Mouse (Mus musculus): ENCODE measurements around the gene Morc4.

Gene Morc4

DNA sequence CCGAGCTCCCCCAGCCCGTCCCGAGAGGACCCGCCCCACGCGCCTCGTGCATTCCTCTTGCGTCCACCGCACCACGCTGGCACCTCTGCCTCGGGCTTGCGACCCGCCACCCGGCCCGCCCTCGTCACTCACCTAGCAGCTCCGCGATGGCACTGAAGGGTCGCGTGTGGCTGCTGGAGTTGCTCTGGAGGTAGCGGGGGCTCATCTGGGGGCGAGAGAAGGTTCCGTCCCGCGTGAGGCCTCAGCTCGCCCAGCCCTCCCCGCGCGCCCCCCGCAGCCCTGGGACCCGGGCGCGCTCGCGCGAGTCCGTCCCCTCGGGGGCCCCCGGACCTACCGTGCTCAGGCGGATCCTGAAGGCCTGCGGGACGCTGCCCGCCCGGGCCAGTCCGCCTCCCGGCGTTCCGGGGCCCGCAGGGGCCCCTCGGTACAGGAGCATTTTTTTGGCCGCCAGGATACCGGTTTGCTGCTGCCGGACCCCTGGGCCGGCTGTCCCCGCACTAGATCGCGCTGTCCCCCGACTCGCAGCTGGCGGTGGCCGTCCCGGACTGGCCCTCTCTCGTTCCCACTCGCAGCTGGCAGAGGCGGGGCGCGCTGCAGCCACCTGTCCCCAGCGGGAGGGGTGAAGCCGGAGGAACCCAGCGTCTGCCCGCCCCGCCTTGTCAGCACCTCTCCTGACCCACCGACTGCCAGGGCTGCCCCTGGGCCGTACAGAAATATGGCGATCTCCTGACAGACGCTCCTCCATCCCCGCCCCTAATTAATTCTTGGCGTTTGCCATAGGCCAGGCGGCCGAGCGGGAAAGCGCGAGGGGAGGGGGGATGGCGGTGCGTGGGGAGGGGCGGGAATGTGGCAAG lies at the start of gene Morc4:
Gene Morc4 (minus strand): TSS at position 740 of the 854 bp plus-strand sequence.
- peak; percentile 55 to 73 for DNase-seq

DNA sequence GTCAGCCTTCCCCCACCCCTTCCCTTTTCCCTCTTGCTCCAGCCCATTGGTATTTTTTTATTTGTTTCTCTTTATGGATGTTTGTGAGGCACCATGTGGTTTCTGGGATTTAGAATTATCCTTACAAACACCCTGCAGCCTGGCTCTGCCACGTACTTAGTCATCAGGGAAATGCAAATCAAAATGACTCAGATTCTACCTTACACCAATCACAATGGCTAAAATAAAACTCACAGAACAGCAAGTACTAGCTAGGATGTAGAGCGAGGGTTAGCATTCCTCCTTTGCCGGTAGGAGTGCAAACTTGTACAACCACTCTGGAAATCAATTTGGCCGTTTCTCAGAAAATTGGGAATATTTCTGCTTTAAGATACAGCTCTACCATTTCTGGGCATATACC lies 49.1 kb upstream of the Morc4 start:
- DNase-seq, result no peak

DNA sequence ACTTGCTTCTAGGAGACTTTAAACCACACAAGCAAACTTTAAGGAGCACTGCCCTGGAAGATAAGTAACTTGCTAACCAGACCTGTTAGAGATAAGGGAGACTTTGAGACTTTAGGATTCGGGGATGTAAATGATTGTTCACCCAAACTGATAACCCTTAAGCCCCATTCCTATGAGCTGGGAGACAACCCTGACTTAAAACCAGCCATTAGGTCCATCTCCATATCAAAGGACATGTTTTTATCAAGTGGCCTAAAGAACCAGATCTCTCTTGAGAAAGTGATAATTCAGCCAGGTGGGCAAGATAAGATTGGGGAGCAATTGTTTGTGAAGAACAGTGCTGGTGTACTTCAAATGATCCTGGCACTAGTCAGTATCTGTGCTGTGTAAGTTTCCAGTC lies 19.9 kb upstream of the Morc4 start:
- DNase-seq, result no peak

DNA sequence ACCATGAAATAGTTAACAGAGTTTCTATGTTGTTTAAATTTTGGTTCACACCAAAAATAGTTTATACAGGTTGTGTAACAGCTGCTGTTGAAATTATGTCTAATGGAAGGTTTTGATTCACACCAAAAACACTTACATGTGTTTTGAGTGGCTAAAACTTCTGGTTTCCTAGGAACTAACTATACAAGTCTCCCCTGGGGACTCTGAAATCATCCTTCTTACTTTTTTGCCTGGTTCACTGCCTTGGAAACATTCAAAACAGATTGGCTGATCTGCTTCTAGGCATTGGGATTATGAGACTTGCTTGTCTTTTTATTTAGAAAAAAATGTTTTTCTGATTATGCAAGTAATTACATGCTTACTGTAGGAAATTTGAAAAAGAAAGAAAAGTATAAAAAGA lies 11.7 kb upstream of the Morc4 start:
- DNase-seq, result no peak

DNA sequence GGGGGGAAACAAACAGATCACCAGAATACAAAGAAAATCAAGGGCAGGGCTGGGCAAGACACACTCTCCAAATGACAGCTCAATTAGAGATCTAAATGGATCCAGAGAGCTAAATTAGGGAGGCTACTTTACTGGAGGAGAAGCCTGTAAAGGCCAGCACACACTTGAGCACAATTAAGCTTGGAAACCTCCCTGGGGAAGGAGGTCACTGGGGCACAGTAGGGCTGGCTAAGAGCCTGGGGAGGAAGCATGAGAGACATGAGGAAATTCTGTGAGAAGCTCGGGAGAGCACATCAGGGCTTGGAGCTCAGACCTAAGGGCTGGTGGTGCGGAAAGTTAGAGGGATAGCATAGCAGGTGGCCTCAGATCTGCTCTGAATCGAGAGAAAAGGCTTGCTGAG lies 6.5 kb upstream of the Morc4 start:
- DNase-seq, result no peak

DNA sequence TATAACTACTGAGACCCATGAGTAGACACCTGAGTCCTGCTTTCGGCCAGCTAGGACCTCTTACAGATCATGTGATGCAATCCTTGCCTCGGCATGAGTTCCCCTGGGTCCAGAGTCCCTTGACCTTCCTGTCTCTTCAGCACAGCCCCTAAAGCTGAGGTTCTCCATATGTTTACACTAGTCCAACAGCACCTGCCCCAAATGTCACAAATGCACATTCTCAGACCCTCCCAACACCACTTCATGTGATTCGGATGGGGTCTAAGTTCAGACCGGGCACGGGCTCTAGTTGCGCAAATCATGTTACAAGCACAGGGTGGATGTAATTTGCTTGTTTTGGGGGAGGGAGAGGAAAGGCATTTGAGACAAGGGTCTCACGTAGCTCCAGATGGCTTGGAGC lies 5.6 kb upstream of the Morc4 start:
- DNase-seq, result peak in 1 of 2 experiments; percentile 2

DNA sequence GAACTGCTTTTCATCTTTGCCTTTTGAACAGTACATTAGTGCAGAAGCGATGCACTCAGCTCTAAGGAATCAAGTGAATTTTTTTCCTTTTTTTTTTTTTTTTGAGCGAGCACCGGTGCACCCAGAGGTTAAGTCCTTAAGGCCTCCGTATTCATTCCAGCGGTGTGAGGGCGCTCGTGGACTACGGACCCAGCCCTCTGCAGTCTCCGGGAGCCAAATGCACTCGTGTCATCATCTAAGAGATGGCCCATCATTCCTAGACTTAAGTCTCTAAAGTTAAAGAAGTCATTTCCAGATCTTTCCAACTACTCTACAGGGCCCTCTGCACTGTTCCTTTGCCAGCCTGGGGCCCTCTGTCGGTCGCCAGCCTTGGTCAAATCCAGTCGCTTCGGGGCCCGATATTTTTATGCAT lies 1.2 kb downstream of the Morc4 start:
- peak; percentile 27 to 35 for DNase-seq

DNA sequence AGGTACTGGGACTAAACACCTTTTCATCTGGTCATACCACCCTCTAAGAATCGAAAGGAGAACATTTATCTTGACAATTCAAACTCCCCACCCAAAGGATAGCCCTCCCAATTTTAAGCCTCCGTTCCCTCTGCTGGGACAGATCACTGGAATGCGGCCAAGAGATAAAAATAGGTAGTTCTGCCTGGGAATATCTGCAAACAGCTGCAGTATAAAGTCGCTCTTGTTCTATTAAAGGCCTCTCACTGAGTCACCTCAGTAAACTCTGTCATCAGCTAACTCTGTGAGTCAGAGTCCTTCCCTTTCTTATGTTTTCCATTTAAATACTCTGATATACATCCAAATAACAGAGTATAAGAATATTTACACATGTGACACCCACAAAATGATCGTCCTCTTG lies 12.1 kb downstream of the Morc4 start:
- DNase-seq, result no peak

DNA sequence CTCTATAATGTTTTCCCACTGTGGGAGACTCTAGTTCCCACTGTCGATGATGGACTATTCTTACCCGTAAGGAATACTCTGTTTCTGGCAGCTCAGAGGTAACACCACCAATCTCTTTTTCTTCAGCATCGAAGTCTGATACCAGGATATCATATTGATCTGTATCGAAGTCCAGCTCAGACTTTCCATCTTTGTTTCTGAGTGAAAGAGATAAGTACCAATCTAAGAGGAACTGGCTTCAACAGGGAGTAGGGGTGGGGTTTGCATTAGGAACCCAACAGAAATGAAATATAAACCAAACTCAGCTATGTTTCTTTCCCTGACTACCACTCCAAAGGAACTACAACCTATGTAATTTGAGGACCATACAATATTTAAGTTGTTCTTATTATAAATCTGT lies 16.7 kb downstream of the Morc4 start:
- no peak for DNase-seq

DNA sequence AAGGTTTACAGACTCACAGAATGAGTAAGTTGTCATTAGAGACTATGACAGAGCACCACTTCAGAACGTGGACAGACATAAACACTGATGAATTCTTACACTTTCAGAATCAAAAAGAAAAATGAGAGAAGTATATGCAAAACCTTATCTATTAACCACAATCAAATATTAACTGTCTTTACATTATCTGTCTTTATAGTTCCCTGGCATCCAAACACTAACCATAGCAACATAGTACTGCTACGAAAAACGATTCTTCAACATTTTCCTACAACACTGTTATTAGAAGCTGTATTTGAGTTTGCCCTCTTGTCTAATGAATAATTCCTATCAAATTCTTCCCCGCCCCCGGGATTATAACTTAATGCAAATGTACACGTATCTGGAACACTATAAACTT lies 30.4 kb downstream of the Morc4 start:
- DNase-seq, result no peak

DNA sequence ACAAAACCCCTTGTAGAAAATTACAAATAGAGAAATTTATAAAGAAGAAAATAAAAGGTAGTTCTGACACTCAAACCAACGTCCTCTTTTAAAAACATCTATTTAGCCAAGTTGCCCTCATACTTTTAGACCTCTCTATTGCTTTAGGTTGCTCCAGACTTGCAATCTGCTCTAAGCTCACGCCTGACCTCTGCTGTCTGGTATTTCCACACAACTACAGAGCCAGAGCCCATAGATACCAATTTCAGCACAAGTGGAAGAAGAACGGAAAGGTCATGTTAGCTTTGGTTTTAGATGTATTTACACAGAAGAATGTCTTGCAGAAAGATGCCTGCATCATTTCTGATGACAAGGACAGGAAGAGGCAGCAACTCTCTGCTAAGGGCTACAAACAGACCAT lies 32.4 kb downstream of the Morc4 start:
- no peak for DNase-seq

DNA sequence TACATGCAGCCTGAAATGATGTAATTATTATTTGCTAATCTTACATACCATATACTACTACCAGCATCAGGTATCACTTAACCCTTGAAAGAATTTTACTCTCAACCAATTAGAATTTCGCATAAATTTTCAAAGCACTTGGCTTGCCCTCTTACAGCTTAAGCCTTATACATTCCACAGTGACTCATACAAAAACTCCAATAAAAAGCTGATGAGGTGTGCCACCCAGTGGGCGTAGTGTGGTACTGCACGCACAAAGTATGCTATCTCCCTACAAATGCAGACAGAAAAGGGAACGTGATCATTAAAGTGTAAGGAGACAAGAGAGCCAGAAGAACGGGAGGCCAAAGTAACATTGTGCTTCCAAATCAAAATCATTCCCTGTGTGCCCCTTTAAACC lies 39.0 kb downstream of the Morc4 start:
- DNase-seq, result peak; percentile 38 to 41

DNA sequence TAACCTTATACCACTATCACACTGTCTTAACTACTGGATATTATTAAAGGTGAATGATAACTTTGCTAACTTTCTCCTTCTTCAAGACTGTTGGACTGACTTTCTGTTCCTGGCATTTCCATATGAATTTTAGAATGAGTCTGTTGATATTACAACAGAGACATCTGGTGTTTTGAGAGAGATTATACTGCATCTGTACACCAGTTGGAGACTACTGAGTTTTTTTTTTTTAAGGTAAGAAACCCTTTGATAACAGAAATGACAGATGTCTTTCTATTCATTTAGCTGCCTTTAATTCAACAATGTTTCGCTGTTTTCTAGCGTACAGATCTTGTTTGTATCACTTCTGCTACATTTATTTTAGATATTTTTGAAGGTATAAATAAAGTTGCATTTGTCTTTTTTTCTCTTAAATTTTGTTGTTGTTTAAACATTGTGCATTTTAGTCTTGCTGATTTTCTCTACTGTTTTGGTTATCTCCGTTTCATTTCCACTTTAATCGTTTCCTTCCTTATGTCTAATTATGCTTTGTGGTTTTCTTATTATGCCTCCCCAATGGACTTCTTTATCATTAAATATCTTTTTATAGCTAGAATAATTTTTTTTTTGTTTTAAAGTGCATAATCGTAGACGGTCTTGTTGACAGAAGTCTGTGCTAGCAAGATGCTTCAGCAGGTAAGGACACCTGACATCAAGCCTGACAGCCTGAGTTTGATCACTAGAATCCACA lies 42.9 kb downstream of the Morc4 start:
- DNase-seq, result no peak

DNA sequence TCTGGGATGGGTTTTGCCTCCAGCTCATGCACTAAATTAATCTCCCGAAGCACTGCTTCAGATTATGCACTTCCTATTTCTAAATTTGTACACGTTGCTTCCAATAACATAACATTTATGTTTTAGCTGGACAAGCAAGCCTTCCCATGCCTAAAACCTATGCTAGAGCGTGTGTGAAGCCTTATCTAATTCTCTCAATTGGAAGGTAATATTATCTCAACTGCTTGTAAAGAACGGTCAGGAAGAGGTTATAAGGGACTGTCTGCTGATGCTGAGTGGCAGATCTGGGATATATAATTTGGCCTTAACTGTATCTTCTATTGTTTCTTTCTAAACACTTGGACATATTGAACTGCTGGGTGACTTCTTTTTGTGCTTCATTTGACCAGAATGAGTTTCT lies 44.6 kb downstream of the Morc4 start:
- DNase-seq, result no peak

DNA sequence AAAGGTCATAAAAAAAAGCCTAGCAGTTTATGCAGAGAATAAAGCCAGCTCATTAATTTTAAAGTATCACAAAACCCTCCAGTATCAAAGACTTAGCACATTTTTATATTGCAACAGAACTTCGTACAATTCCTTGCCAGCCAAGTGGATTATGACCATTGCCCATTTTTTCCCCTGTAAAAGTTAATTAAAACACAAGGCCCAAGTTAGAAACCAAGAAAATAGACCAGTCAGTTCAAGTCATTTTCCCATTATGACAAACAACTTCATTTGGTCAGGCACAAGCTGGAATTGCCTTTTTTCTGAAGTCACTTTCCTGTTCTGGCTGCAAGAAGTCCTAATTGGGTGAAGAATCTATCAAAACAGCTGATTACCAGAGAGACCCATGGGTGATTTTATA lies 46.1 kb downstream of the Morc4 start:
- DNase-seq, result no peak

DNA sequence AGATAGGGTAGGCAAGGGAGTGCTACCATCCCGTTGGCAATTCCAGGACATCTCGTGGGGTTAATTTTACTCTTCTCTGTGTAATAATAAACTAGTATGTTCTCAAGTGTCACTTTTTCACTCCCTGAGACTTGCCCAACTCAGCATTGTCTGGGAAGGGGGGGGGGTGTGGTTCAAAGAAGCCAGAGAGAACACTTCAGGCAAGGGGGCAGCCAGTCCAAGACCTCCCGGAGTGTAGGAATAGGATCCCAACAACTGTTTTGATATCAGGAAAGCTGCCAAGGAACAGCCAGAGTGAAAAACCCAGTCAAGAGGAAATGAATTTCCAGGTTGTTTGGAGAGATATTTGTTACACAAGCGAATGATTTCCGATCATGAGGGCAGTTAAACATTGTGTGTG lies 56.3 kb downstream of the Morc4 start:
- DNase-seq, result no peak

DNA sequence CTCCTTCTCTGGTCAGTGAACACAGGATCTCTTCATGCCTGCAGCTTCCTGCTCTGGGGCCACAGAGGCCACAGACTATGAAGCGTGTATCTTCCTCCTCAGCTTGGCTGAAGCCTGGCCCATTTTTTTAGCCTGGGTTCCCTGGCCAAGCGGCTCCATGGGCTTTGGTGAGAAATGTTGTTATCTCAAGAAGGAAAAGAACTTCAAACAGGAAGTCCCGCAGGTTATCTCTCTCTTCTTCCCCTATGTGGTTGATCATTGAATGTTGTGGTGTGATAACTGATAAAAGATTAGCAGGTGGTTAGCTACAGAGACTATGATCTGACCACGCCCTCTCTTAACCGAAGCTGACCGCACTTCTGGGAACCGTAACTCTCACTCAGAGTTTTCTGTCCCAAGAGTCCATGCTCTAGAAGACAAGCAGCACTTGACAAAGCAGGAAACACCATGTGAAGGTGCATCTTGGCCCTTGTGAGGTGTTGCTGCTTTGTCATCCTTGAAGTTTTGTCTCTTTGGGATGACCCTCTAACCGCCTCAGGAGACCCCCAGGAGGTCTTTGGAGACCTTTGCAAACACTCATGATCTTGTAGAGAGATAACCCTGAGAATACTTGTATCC lies 57.4 kb downstream of the Morc4 start:
- DNase-seq, result no peak

DNA sequence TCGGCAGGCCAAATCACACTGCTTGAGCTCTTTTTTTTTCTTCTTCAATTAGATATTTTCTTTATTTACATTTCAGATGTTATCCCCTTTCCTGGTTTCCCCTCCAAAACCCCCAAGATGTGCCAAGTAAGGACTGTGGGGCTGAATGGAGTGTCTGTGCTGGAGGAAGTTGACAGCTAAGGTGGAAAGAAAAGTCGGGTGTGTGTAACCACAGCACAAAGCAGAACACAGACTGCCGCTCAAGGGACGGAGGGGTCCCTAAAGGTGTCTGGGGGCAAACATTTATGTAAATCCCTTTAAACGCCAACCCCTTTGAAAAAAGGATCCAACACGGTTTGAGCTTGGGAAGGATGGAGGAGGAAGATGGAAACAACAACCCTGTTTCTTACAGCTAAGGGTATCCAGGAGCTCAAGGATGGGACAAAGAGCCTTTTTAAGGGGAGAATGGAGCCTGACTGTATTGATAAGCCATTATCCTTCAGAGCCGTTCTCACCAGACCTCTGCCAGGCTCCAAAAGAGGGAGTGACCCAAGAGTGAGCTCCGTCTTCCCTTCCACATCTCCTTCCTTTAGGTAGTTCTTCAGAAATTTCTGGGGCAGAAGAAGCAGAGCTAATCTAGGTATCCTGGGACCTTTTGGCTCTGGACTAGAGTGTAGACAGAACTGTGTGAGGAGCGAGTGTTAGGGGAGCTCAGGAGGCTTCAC lies 58.0 kb downstream of the Morc4 start:
- DNase-seq, result no peak

DNA sequence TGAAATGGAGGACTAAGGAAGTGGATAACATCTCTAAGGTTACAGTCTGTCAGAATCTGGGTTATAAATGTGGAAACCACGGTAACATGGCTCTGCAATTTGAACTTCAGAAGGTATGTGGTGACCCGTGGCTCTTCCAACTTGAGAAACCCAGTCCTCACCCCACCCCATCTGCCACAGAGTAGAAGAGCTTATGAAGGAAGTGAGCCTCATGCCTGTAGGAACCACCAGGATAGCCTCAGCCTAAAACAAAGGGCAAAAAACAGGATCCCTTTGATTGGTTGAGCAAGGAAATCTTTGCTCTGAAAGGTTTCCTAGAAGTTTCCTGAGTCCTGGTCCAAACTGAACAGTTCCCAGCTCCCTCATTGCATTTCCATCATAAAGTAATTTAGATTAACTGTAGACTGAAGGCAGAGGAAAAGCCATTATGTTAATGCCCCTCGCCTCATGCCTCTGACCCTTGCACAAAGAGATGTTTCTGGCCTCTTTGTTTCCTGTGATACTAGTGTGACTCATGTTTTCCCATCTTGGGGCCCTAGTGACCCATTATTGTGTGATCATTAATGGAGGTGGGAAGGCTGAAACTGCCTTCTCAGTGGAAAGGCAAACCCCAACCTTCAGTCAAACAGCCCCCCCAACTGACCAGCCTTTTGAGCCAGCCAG lies 58.7 kb downstream of the Morc4 start:
- DNase-seq, result no peak

DNA sequence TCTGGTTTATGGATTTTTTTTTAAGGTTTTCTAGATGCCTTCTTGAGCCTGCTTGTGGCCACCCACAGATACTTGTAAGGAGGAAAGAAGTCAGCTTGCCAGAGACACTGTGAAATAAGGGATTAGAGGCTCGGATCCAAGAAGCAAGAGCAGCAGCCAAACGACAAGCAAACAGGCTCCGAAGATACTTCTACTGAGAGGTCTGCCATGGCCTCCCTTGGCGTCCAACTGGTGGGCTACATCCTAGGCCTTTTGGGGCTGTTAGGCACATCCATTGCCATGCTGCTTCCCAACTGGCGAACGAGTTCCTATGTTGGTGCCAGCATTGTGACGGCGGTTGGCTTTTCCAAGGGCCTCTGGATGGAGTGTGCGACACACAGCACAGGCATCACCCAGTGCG lies 63.0 kb downstream of the Morc4 start:
- DNase-seq, result no peak

DNA sequence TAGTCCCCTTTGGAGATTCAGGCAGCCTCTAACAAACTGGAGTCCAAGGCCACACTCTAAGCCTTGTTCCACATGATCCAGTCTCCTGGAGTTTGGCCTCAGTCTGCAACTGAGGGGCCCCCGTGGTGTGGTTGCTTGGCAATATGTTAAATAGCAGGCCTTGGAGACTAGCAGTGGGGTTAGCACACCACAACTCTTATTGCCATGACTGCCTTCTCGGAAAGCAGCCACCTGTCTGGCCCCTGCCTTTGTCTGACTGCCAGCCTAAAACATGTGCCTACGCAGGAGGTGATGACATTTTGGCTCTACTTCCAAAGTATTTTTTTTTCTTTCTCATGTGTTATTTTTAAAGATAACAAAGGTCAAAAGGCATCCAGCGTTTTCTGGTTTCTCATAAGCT lies 63.4 kb downstream of the Morc4 start:
- peak; percentile 14 to 32 for DNase-seq

DNA sequence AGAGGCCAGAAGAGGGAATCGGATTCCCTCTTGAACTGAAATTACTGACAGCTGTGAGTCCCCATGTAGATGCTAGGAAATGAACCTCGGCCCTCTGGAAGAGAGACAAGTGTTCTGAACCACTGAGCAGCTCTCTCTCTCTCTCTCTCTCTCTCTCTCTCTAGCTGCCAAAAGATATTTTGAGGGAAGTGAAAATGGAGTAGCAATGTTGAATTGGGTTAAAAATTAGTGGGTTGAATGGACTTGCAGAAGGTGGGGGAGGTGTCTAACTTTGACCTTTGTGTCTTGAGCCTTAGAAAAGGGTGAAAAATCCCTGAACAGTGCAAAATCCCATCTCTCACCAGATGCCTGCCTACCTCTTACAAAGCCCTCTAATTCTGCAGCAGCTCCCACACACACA lies 64.1 kb downstream of the Morc4 start:
- no peak for DNase-seq

DNA sequence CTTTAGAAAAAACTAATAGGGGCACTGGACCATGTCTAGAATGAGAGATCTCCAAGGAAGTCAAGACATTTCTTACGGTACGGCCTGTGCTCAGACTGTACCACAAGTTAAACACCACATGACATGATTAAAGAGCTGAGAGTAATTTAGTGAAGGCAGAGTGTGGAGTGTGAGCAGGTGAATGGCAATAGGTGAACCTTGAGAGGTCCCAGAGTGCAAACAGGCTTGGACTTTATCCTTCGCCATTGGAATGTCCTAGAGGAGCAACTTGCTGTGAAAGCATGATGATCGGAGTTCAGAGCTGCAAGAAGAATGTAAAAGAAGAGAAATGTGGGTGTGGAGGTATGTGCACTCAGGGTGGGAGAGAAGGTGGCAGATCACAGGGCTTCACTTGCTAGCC lies 65.6 kb downstream of the Morc4 start:
- DNase-seq, result no peak
